Mouse (Mus musculus): Measurements from ENCODE around the gene Slc16a13. TPM values are rescaled to one million over a fixed set of nuclear protein-coding genes. Genes with fewer than 3 reads are reported as not detected.

The Slc16a13 gene
- polyA plus RNA-seq, 1 experiment, result 2.7 TPM

DNA sequence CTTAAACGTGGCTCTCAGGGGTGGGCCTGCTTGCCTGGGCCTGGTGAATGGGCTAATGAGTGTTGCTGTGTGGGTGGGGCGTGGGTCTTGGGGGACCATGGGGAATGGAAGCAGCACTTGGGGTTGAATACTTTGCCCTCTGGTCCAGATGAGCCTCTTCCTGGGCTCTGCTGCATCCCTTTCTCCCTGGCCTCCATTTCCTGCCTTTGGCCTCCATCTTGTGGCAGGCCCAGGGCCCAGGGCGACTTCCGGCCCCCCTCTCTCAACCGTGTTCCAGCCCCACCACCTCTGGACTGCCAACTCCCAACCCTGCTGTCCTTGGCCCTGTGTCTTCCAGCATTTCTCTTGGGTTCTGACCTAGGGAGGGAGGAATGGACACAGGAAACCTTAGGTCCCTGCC, 13.2 kb upstream of the Slc16a13 start:
- no peak overlapping the region for H3K4me3 ChIP-seq (ENCODE audit: insufficient read depth, low read length)
- H3K4me1 ChIP-seq (ENCODE audit: control insufficient read depth, insufficient read depth, low read length), result peaks cover 2% of the 10 kb centered on the region; the same call in 1 of the 2 replicates
- TF ChIP-seq CTCF (IDR thresholded peaks at IDR 0.05; ENCODE audit: borderline replicate concordance, insufficient read depth, low read length) (no peak), POLR2A (IDR thresholded peaks at IDR 0.05; ENCODE audit: low read depth, low read length) (no peak)
- no peak overlapping the region for H3K27ac ChIP-seq (ENCODE audit: insufficient read depth, low read length)

DNA sequence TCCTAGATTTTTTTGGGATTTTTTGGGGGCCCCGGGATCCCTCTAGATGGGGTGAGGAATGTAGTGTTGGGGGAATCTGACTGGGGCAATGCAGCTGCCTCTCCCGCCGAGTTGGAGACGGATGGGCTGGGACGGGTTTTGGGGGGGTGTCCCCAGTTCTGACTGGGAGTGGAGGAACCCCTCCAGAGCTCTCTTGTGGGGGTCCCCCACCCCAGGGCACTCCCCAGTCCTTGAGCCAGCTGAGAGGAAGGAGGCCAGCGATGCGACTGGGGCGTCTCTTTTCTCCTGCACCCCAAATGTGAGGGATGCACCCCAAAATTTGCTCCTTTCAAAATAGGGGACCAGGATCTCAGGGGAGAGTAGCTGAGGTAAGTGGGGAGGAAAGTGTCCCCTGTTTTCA, 12.2 kb upstream of the Slc16a13 start:
- Histone ChIP-seq H3K4me3 (ENCODE audit: insufficient read depth, low read length) (no peak overlapping the region), H3K27ac (ENCODE audit: insufficient read depth, low read length) (no peak overlapping the region), H3K4me1 (ENCODE audit: control insufficient read depth, insufficient read depth, low read length) (peaks cover 2% of the 10 kb centered on the region; the same call in 1 of the 2 replicates)
- TF ChIP-seq CTCF (IDR thresholded peaks at IDR 0.05; ENCODE audit: borderline replicate concordance, insufficient read depth, low read length), result no peak
- no peak for TF ChIP-seq POLR2A (IDR thresholded peaks at IDR 0.05; ENCODE audit: low read depth, low read length)

DNA sequence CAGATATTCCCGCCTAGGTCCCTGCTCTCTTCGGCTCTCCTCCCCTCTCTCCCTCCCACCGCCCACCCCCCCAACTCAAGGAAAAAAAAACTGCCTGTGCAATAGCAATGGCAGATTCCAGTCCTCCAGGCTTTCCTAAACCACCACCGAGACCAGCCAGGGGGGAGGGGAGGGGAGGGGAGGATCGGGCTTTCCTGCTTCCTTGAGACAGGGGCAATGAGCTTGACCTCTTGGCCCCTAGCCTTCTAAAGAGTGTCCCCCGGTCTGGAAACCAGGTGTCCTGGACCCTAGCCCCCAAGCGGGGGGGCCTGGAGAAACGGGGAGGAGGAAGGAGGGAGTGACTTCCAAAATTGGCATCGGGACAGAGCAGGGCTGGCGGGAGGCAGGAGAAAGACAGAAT, 11.7 kb upstream of the Slc16a13 start:
- Histone ChIP-seq H3K27ac (ENCODE audit: insufficient read depth, low read length) (no peak overlapping the region), H3K4me3 (ENCODE audit: insufficient read depth, low read length) (peak overlapping the region; percentile 40), H3K4me1 (ENCODE audit: control insufficient read depth, insufficient read depth, low read length) (peaks cover 2% of the 10 kb centered on the region; the same call in 1 of the 2 replicates)
- TF ChIP-seq CTCF (IDR thresholded peaks at IDR 0.05; ENCODE audit: borderline replicate concordance, insufficient read depth, low read length) (no peak), POLR2A (IDR thresholded peaks at IDR 0.05; ENCODE audit: low read depth, low read length) (no peak)

DNA sequence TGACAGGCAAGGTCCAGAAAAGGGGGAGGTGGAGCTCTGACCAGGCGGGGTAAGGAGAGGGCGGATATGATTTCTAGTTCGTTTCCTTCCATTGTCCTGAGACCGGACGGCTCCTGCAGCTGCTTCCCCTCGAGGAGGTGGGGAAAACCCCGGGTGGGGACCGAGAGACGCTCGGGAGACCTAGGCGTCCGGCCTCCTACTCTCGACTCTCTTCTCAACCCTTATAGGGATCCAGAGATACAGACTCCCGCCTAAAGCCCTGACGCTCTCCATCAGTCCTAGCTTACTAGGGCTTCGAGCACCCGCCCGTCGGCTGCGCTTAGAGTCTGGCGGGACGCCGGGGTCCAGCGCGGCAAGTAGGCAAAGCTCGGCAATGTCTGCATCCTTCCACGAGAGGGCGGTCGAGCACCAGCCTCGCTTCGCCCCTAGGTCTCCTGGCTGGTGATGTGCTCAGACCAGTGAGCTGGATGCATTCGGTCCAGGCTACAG, 9.4 kb upstream of the Slc16a13 start:
- TF ChIP-seq CTCF (IDR thresholded peaks at IDR 0.05; ENCODE audit: borderline replicate concordance, insufficient read depth, low read length) (peak; percentile 99), POLR2A (IDR thresholded peaks at IDR 0.05; ENCODE audit: low read depth, low read length) (peak; percentile 31; the same call in 1 of the 2 replicates)
- Histone ChIP-seq H3K4me1 (ENCODE audit: control insufficient read depth, insufficient read depth, low read length) (no peaks in the 10 kb centered on the region), H3K27ac (ENCODE audit: insufficient read depth, low read length) (no peak overlapping the region)

DNA sequence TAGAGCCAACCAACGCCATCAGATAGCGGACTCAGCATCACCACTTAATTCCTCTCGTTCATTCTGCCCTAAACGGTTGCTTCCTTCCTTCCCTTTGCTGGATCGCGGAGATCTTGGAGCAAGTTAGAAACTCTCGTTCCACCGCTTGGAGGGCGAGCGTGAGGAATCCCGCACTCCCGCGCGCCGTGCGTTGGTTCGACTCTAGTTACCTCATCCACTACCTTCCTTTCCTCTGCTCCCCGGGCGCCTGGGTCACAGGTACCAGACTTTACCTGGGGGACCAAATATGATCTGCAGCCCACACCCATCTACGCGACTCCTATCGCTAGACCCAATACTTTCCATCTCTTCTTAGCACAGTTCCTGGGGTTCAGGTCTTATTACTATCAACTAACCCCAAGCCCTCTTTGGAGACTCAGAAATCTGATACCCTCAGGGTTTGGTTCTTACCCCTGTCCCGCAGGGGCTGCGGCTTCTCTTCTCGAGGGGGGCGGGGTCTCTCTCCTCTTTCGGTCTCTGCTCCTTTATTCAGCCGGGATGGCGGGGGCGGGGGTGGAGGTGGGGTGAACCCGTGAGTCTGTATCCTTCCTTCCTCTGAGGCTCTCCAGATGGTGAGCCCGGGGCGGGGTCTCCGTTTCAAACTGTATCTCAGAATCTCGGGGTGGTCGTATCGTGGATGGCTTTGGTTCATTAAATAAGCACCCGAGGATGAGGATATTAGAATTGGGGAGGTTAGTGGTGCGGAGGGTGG, 8.6 kb upstream of the Slc16a13 start, which contains the start of gene Bcl6b:
Gene Bcl6b, minus strand, starts transcription at position 539 of the 751 bp plus-strand sequence.
- Histone ChIP-seq H3K27ac (ENCODE audit: insufficient read depth, low read length) (no peak within 1 kb of the TSS), H3K4me1 (ENCODE audit: control insufficient read depth, insufficient read depth, low read length) (no peaks in the 10 kb centered on the region), H3K4me3 (ENCODE audit: insufficient read depth, low read length) (peak within 1 kb of the TSS; percentile 20)
- no peak for TF ChIP-seq CTCF (IDR thresholded peaks at IDR 0.05; ENCODE audit: borderline replicate concordance, insufficient read depth, low read length)
- no peak for TF ChIP-seq POLR2A (IDR thresholded peaks at IDR 0.05; ENCODE audit: low read depth, low read length)

More for the DNA sequence above, 9.4 kb upstream of the Slc16a13 start:
- no peak overlapping the region for H3K4me3 ChIP-seq (ENCODE audit: insufficient read depth, low read length)

DNA sequence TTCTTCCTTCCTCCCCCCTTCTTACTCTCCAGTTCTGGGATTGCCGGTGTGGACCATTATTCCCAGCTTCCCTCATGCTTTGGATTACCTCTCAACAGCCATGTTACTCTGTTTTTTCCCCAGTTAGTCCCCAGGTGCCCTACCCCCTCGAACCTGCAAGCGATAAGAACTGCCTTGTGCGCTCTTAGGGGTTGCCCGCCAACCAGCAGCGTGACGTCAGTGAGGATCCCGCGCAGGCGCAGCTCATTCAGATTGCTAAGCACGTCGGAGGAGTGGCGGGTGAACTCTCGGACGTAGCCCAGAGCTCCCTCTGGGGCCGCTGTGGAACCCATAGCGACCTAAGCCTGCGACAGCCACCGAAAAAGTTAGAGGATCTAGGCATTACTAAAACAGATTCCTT, 8.0 kb upstream of the Slc16a13 start:
- H3K27ac ChIP-seq (ENCODE audit: insufficient read depth, low read length), result no peak overlapping the region

DNA sequence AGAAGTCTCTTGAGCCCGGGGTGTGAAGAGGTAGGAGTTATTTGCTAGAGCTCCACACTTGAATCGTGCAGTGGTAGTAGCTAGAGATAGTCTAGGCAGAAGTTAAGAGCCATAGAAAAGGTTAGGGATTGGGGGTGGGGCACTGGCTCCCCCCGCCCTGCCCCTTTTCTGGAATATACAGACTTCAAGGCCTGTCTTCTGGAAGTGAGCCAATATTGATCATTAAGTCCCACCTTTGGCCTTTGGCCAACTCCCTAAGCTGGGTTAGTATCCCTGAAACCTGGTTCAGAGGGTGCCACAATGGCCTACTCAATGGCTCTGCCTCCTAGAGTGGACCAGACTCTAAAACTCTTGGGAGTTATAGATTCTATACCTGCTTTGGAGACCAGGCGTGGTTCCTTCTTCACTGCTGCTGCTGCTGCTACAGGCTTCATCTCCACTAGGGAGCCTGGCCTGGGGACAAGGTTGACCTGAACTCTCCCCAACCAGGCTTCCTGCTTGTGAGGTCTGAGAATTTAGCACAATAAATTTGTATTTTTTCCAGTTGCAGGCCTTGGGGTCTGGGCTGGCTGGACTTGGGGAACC, 6.9 kb upstream of the Slc16a13 start:
- Histone ChIP-seq H3K4me1 (ENCODE audit: control insufficient read depth, insufficient read depth, low read length) (no peaks in the 10 kb centered on the region), H3K27ac (ENCODE audit: insufficient read depth, low read length) (no peak overlapping the region), H3K4me3 (ENCODE audit: insufficient read depth, low read length) (no peak overlapping the region)
- TF ChIP-seq POLR2A (IDR thresholded peaks at IDR 0.05; ENCODE audit: low read depth, low read length), result no peak
- no peak for TF ChIP-seq CTCF (IDR thresholded peaks at IDR 0.05; ENCODE audit: borderline replicate concordance, insufficient read depth, low read length)

More for the DNA sequence above, 8.0 kb upstream of the Slc16a13 start:
- peak overlapping the region; percentile 20 for H3K4me3 ChIP-seq (ENCODE audit: insufficient read depth, low read length)
- no peaks in the 10 kb centered on the region for H3K4me1 ChIP-seq (ENCODE audit: control insufficient read depth, insufficient read depth, low read length)
- TF ChIP-seq POLR2A (IDR thresholded peaks at IDR 0.05; ENCODE audit: low read depth, low read length), result no peak
- no peak for TF ChIP-seq CTCF (IDR thresholded peaks at IDR 0.05; ENCODE audit: borderline replicate concordance, insufficient read depth, low read length)

DNA sequence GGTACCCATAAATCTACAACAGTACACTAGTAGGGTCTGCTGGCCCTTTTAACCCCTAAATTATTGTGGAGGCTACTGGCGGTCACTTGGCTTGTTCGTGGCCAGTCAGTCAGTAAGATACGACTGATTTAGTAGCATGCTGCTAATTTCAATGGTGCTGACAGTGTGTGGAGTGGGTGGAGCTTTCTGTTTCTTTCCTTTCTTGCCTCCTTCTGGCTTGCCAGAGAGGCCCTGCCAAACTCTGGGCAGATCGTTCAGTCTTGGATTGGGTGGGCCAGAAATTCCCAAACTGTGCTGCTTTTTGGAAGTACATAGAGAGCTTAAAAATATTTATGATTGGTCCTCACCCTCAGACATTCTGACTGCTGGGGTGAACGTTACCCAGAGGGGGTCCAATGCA, 6.3 kb upstream of the Slc16a13 start:
- H3K4me1 ChIP-seq (ENCODE audit: control insufficient read depth, insufficient read depth, low read length), result no peaks in the 10 kb centered on the region
- TF ChIP-seq CTCF (IDR thresholded peaks at IDR 0.05; ENCODE audit: borderline replicate concordance, insufficient read depth, low read length) (no peak), POLR2A (IDR thresholded peaks at IDR 0.05; ENCODE audit: low read depth, low read length) (no peak)
- H3K27ac ChIP-seq (ENCODE audit: insufficient read depth, low read length), result no peak overlapping the region
- no peak overlapping the region for H3K4me3 ChIP-seq (ENCODE audit: insufficient read depth, low read length)

DNA sequence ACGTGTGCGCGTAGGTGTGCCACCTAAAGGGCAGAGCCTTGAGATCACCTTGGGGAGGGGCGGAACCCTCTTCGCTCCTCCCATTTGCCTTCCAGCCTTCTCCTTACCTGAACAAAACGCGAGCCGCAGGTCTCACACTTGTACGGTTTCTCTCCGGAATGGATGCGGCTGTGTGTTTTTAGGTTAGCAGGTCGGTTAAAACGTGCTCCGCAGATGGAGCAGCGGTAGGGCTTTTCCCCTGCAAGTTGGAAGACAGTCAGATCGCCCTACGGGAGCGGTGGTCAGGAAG, 5.7 kb upstream of the Slc16a13 start:
- TF ChIP-seq CTCF (IDR thresholded peaks at IDR 0.05; ENCODE audit: borderline replicate concordance, insufficient read depth, low read length) (no peak), POLR2A (IDR thresholded peaks at IDR 0.05; ENCODE audit: low read depth, low read length) (no peak)
- no peak overlapping the region for H3K27ac ChIP-seq (ENCODE audit: insufficient read depth, low read length)
- no peaks in the 10 kb centered on the region for H3K4me1 ChIP-seq (ENCODE audit: control insufficient read depth, insufficient read depth, low read length)
- no peak overlapping the region for H3K4me3 ChIP-seq (ENCODE audit: insufficient read depth, low read length)

Data from embryonic fibroblast, embryonic 13.5 days (primary cell).